Mouse (Mus musculus) stomach, postnatal 0 days (tissue): ENCODE measurements at regions not wholly inside any gene's neighbourhood (a gene's known extent, or its start where the extent isn't known, plus 50 kb on each side); places are given as distances from the start of the nearest gene placed in this dataset.
A peak's percentile ranks its signal among the peaks of the same experiment; 100 is the strongest.

ENCODE experiments used
- CTCF ChIP-seq: IDR thresholded peaks from 2 replicates; pipeline ENCODE4 v1.5.1; 2016; ENCODE audit warnings: antibody characterized with exemption, low read depth, mild to moderate bottlenecking, moderate library complexity
- EP300 ChIP-seq: optimal IDR thresholded peaks from 2 replicates; pipeline ENCODE3; 2016; ENCODE audit warnings: antibody characterized with exemption

GRCm38 (mm10) chr14:95777439-95777838 lies 103.6 kb upstream of the 4921530L21Rik start:
- TF ChIP-seq CTCF (peak; percentile 60), EP300 (no peak)
